Mouse (Mus musculus) stomach, embryonic 15.5 days (tissue): ENCODE results near the gene Nrm. TPM values are rescaled to one million over a fixed set of nuclear protein-coding genes. Genes with fewer than 3 reads are reported as not detected.
A peak's percentile ranks its signal among the peaks of the same experiment; 100 is the strongest.

Experiments used
- ATAC-seq: fragments of 200-750 bp; cut with Nextera tagmentation; 2 replicates; pipeline ENCODE4 v1.8.0; 2017; ENCODE audit warnings: low read depth, moderate number of reproducible peaks, moderate TSS enrichment; ENCODE audit not compliant: insufficient read depth, low FRiP score
- H3K27ac ChIP-seq: fragments of 300-500 bp; sonication (generic); 2 replicates; pipeline ENCODE4 v1.5.1; 2015; ENCODE audit warnings: mild to moderate bottlenecking, inconsistent platforms
- H3K27me3 ChIP-seq: fragments of 300-500 bp; sonication (generic); replicated peaks from 2 replicates; pipeline ENCODE4 v1.6.1; 2015; ENCODE audit warnings: inconsistent platforms
- H3K36me3 ChIP-seq: fragments of 300-500 bp; sonication (generic); 2 replicates; pipeline ENCODE4 v1.6.1; 2015; ENCODE audit warnings: inconsistent platforms
- H3K4me1 ChIP-seq: fragments of 300-500 bp; sonication (generic); 2 replicates; pipeline ENCODE4 v1.6.1; 2015; ENCODE audit warnings: inconsistent platforms
- H3K4me2 ChIP-seq: fragments of 300-500 bp; sonication (generic); 2 replicates; pipeline ENCODE4 v1.6.1; 2015; ENCODE audit warnings: mild to moderate bottlenecking, inconsistent platforms
- H3K4me3 ChIP-seq: fragments of 300-500 bp; sonication (generic); replicated peaks from 2 replicates; pipeline ENCODE4 v1.5.1; 2015; ENCODE audit warnings: inconsistent platforms
- H3K9ac ChIP-seq: fragments of 300-500 bp; sonication (generic); 2 replicates; pipeline ENCODE4 v1.6.1; 2015; ENCODE audit warnings: inconsistent platforms
- H3K9me3 ChIP-seq: fragments of 300-500 bp; sonication (generic); 2 replicates; pipeline ENCODE4 v1.6.1; 2016; ENCODE audit warnings: inconsistent platforms
- WGBS: fragments of 180-500 bp; shearing (Covaris S2); methylation state at CpG from one replicate; pipeline ENCODE4 v1.1.7; 2015; 5-methylcytosine and 5-hydroxymethylcytosine counted together
- polyA plus RNA-seq: library from polyadenylated mRNA; unstranded; fragments of >200 nt; fragmentation: Nextera tagmentation; extraction: Ambion mirVana; gene quantifications from 2 replicates; pipeline ENCODE4 v1.2.1, GENCODE M21; 2015

The Nrm gene
- 54.0 and 54.7 TPM in 2 replicates for polyA plus RNA-seq

- Histone ChIP-seq H3K4me2 (peak within 1 kb of the TSS; percentile 74), H3K9me3 (no peaks in the 10 kb centered on the region), H3K9ac (peak within 1 kb of the TSS; percentile 84), H3K27ac (peak within 1 kb of the TSS; percentile 96), H3K27me3 (no peaks in the 10 kb centered on the region), H3K36me3 (peaks cover 11% of the 10 kb centered on the region), H3K4me1 (peaks cover 14% of the 10 kb centered on the region), H3K4me3 (peak within 1 kb of the TSS; percentile 87)
- under 1% methylated on average over 47 of the region's 47 CpGs for WGBS
- peak; percentile 91 for ATAC-seq
These were observed at the start of gene Nrm for GRCm38 (mm10) chr17:35861198-35861857. Gene Nrm, plus strand, starts transcription at chr17:35861318.

- no peak for ATAC-seq
- peaks cover 25% of the 10 kb centered on the region for H3K4me1 ChIP-seq
- H3K36me3 ChIP-seq: no peaks in the 10 kb centered on the region
- 80% methylated on average over 5 of the region's 5 CpGs for WGBS
- H3K4me3 ChIP-seq: no peak overlapping the region
- peak overlapping the region; percentile 78 for H3K27ac ChIP-seq
- no peaks in the 10 kb centered on the region for H3K27me3 ChIP-seq
- no peaks in the 10 kb centered on the region for H3K9me3 ChIP-seq
- H3K9ac ChIP-seq: no peak overlapping the region
- H3K4me2 ChIP-seq: no peak overlapping the region
These were observed 48.8 kb upstream of the Nrm start for GRCm38 (mm10) chr17:35812307-35812706.

GRCm38 (mm10) chr17:35812736-35813135 is 48.4 kb upstream of the Nrm start:
- H3K4me1 ChIP-seq: peaks cover 29% of the 10 kb centered on the region
- no peak overlapping the region for H3K4me2 ChIP-seq
- H3K9ac ChIP-seq: no peak overlapping the region
- no peak overlapping the region for H3K4me3 ChIP-seq
- no peaks in the 10 kb centered on the region for H3K9me3 ChIP-seq
- H3K27me3 ChIP-seq: no peaks in the 10 kb centered on the region
- H3K36me3 ChIP-seq: no peaks in the 10 kb centered on the region
- no peak for ATAC-seq
- 54% methylated on average over 6 of the region's 6 CpGs for WGBS
- H3K27ac ChIP-seq: peak overlapping the region; percentile 78

GRCm38 (mm10) chr17:35813245-35813647 is 47.9 kb upstream of the Nrm start:
- no peaks in the 10 kb centered on the region for H3K9me3 ChIP-seq
- H3K27me3 ChIP-seq: no peaks in the 10 kb centered on the region
- peak overlapping the region; percentile 78 for H3K27ac ChIP-seq
- no peak overlapping the region for H3K4me3 ChIP-seq
- H3K36me3 ChIP-seq: no peaks in the 10 kb centered on the region
- 24% methylated on average over 7 of the region's 7 CpGs for WGBS
- H3K4me1 ChIP-seq: peaks cover 29% of the 10 kb centered on the region
- peak overlapping the region; percentile 1; the same call in 1 of the 2 replicates for H3K4me2 ChIP-seq
- peak; percentile 71 for ATAC-seq
- H3K9ac ChIP-seq: no peak overlapping the region

GRCm38 (mm10) chr17:35813653-35814052 is 47.5 kb upstream of the Nrm start:
- peaks cover 29% of the 10 kb centered on the region for H3K4me1 ChIP-seq
- no peaks in the 10 kb centered on the region for H3K27me3 ChIP-seq
- peak overlapping the region; percentile 1; the same call in 1 of the 2 replicates for H3K4me2 ChIP-seq
- H3K9me3 ChIP-seq: no peaks in the 10 kb centered on the region
- no peaks in the 10 kb centered on the region for H3K36me3 ChIP-seq
- peak; percentile 10 for ATAC-seq
- peak overlapping the region; percentile 78 for H3K27ac ChIP-seq
- H3K4me3 ChIP-seq: no peak overlapping the region
- 58% methylated on average over 7 of the region's 7 CpGs for WGBS
- H3K9ac ChIP-seq: no peak overlapping the region

- Histone ChIP-seq H3K9me3 (no peaks in the 10 kb centered on the region), H3K27me3 (no peaks in the 10 kb centered on the region), H3K4me2 (no peak overlapping the region), H3K4me1 (peaks cover 29% of the 10 kb centered on the region), H3K9ac (no peak overlapping the region), H3K27ac (peak overlapping the region; percentile 66), H3K4me3 (no peak overlapping the region), H3K36me3 (no peaks in the 10 kb centered on the region)
- 26% methylated on average over 6 of the region's 6 CpGs for WGBS
- no peak for ATAC-seq
These were observed 46.4 kb upstream of the Nrm start for GRCm38 (mm10) chr17:35814678-35815077.

- no peak overlapping the region for H3K9ac ChIP-seq
- 0 out of 2 replicates have a peak overlapping the region, but pooled peaks have one; percentile 12 for H3K27ac ChIP-seq
- peaks cover 29% of the 10 kb centered on the region for H3K4me1 ChIP-seq
- H3K9me3 ChIP-seq: no peaks in the 10 kb centered on the region
- no peak overlapping the region for H3K4me2 ChIP-seq
- no peak for ATAC-seq
- WGBS: 56% methylated on average over 7 of the region's 7 CpGs
- no peak overlapping the region for H3K4me3 ChIP-seq
- H3K27me3 ChIP-seq: no peaks in the 10 kb centered on the region
- no peaks in the 10 kb centered on the region for H3K36me3 ChIP-seq
These were observed 45.3 kb upstream of the Nrm start for GRCm38 (mm10) chr17:35815836-35816235.

- no peak overlapping the region for H3K27ac ChIP-seq
- H3K4me1 ChIP-seq: peaks cover 29% of the 10 kb centered on the region
- 45% methylated on average over 8 of the region's 14 CpGs for WGBS
These were observed 44.4 kb upstream of the Nrm start for GRCm38 (mm10) chr17:35816686-35817085.

GRCm38 (mm10) chr17:35817226-35817625 is 43.9 kb upstream of the Nrm start:
- Histone ChIP-seq H3K9ac (no peak overlapping the region), H3K4me1 (peaks cover 29% of the 10 kb centered on the region), H3K4me2 (no peak overlapping the region), H3K27ac (no peak overlapping the region), H3K27me3 (no peaks in the 10 kb centered on the region), H3K4me3 (no peak overlapping the region), H3K36me3 (no peaks in the 10 kb centered on the region), H3K9me3 (no peaks in the 10 kb centered on the region)
- no peak for ATAC-seq
- 58% methylated on average over 10 of the region's 10 CpGs for WGBS

More at GRCm38 (mm10) chr17:35816686-35817085, 44.4 kb upstream of the Nrm start:
- Histone ChIP-seq H3K9ac (no peak overlapping the region), H3K27me3 (no peaks in the 10 kb centered on the region), H3K9me3 (no peaks in the 10 kb centered on the region), H3K4me2 (no peak overlapping the region), H3K36me3 (no peaks in the 10 kb centered on the region), H3K4me3 (no peak overlapping the region)
- no peak for ATAC-seq

GRCm38 (mm10) chr17:35820111-35820510 is 41.0 kb upstream of the Nrm start:
- Histone ChIP-seq H3K9me3 (no peaks in the 10 kb centered on the region), H3K27me3 (no peaks in the 10 kb centered on the region), H3K4me2 (no peak overlapping the region), H3K4me1 (peaks cover 26% of the 10 kb centered on the region), H3K27ac (no peak overlapping the region), H3K36me3 (no peaks in the 10 kb centered on the region), H3K4me3 (no peak overlapping the region), H3K9ac (no peak overlapping the region)
- ATAC-seq: no peak
- WGBS: 76% methylated on average over 5 of the region's 5 CpGs

- peak; percentile 56 for ATAC-seq
- peak within 1 kb of the TSS; percentile 71 for H3K4me3 ChIP-seq
- 1% methylated on average over 62 of the region's 62 CpGs for WGBS
These were observed 39.4 kb upstream of the Nrm start, which contains the start of gene Ier3 for GRCm38 (mm10) chr17:35821439-35822430. Gene Ier3, plus strand, starts transcription at chr17:35821684.

More at GRCm38 (mm10) chr17:35821439-35822430, 39.4 kb upstream of the Nrm start, which contains the start of gene Ier3:
- H3K36me3 ChIP-seq: 0 out of 2 replicates have a peak, but pooled peaks cover 3% of the 10 kb centered on the region
- peak within 1 kb of the TSS; percentile 65 for H3K9ac ChIP-seq
- no peaks in the 10 kb centered on the region for H3K27me3 ChIP-seq
- H3K9me3 ChIP-seq: no peaks in the 10 kb centered on the region
- peak within 1 kb of the TSS; percentile 89 for H3K4me2 ChIP-seq
- H3K4me1 ChIP-seq: peaks cover 18% of the 10 kb centered on the region
- peak within 1 kb of the TSS; percentile 65 for H3K27ac ChIP-seq
